Mouse (Mus musculus): ENCODE results near the gene Gm3115.
"Not testable (repeated sequence)": the region's sequence is repeated elsewhere in the genome, so short reads cannot be mapped to it uniquely, and the experiment has no call there.

The Gm3115 gene

GRCm38 (mm10) chr14:4083820-4084219 lies at the start of gene Gm3115:
Gene Gm3115, plus strand, starts transcription at chr14:4084120.
- not testable (repeated sequence) for DNase-seq (ENCODE audit: extremely low read depth, insufficient read length, low spot score)

GRCm38 (mm10) chr14:4110426-4110825 lies 26.5 kb downstream of the Gm3115 start, which contains the start of gene Gm8108:
Gene Gm8108, plus strand, starts transcription at chr14:4110526.
- peak; percentile 3 for DNase-seq (ENCODE audit: extremely low read depth, insufficient read length, low spot score)

GRCm38 (mm10) chr14:4141646-4142045 lies 57.7 kb downstream of the Gm3115 start:
- not testable (repeated sequence) for DNase-seq (ENCODE audit: extremely low read depth, insufficient read length, low spot score)
